Mouse (Mus musculus) C2C12 (cell line): ENCODE measurements around the gene Ugt1a9. TPM values are rescaled to one million over a fixed set of nuclear protein-coding genes. Genes with fewer than 3 reads are reported as not detected.

Source experiments
- H3K27me3 ChIP-seq: one replicate; pipeline ENCODE4 v1.6.1; 2011; ENCODE audit not compliant: control insufficient read depth, insufficient read depth, insufficient read length
- H3K36me3 ChIP-seq: one replicate; pipeline ENCODE4 v1.6.1; 2011; ENCODE audit not compliant: control insufficient read depth, insufficient read depth
- H3K4me3 ChIP-seq: one replicate; pipeline ENCODE4 v1.5.1; 2011; ENCODE audit warnings: mild to moderate bottlenecking, control low read depth; ENCODE audit not compliant: poor library complexity, insufficient read depth, severe bottlenecking
- H3K79me2 ChIP-seq: one replicate; pipeline ENCODE4 v1.6.1; 2011; ENCODE audit not compliant: control insufficient read depth, insufficient read depth
- H3K79me3 ChIP-seq: one replicate; pipeline ENCODE4 v1.6.1; 2011; ENCODE audit warnings: low read depth, control low read depth
- H3ac ChIP-seq: one replicate; pipeline ENCODE3; 2011; ENCODE audit warnings: low read depth; ENCODE audit not compliant: control insufficient read depth, insufficient read length
- CEBPB ChIP-seq: IDR thresholded peaks from one replicate; pipeline ENCODE4 v1.6.1; 2011; ENCODE audit warnings: low read depth, mild to moderate bottlenecking, control low read depth, moderate library complexity
- CTCF ChIP-seq: IDR thresholded peaks from one replicate; pipeline ENCODE4 v1.5.1; 2011; ENCODE audit not compliant: control insufficient read depth, insufficient read depth, insufficient read length
- FOSL1 ChIP-seq: IDR thresholded peaks from one replicate; pipeline ENCODE4 v1.8.0; 2011; ENCODE audit warnings: mild to moderate bottlenecking, low read length; ENCODE audit not compliant: poor library complexity, insufficient read depth, severe bottlenecking
- MAX ChIP-seq: IDR thresholded peaks from one replicate; pipeline ENCODE4 v1.6.1; 2011; ENCODE audit warnings: mild to moderate bottlenecking, control low read depth
- MYOD1 ChIP-seq: IDR thresholded peaks from one replicate; pipeline ENCODE4 v1.6.1; 2011; ENCODE audit warnings: low read depth; ENCODE audit not compliant: control insufficient read depth, insufficient read length
- MYOG ChIP-seq: IDR thresholded peaks from one replicate; pipeline ENCODE4 v1.6.1; 2011; ENCODE audit not compliant: control insufficient read depth, insufficient read length; ENCODE audit errors: extremely low read depth
- USF1 ChIP-seq: IDR thresholded peaks from one replicate; pipeline ENCODE4 v1.6.1; 2011; ENCODE audit warnings: low read depth, mild to moderate bottlenecking, control low read depth, moderate library complexity
- polyA plus RNA-seq: library from polyadenylated mRNA; unstranded; fragments of >200 nt; fragmentation: generic; extraction: Trizol; gene quantifications from one replicate; pipeline ENCODE4 v1.2.1, GENCODE M21; 2012; ENCODE audit warnings: missing spikeins

Ugt1a9 gene
- polyA plus RNA-seq, 1 experiment, result not detected

- H3K4me3 ChIP-seq, result no peak overlapping the region
- no peaks in the 10 kb centered on the region for H3K79me3 ChIP-seq
- TF ChIP-seq MYOD1 (no peak), FOSL1 (no peak), MAX (no peak), CEBPB (no peak), USF1 (no peak), MYOG (no peak), CTCF (no peak)
- H3ac ChIP-seq, result no peak overlapping the region
- peaks cover 43% of the 10 kb centered on the region for H3K27me3 ChIP-seq
- no peaks in the 10 kb centered on the region for H3K36me3 ChIP-seq
- no peaks in the 10 kb centered on the region for H3K79me2 ChIP-seq
Observed at GRCm38 (mm10) chr1:88231803-88232499, 161.4 kb downstream of the Ugt1a9 start.

GRCm38 (mm10) chr1:88232664-88233380, 162.2 kb downstream of the Ugt1a9 start:
- Histone ChIP-seq H3K4me3 (no peak overlapping the region), H3K79me3 (no peaks in the 10 kb centered on the region), H3ac (no peak overlapping the region), H3K79me2 (no peaks in the 10 kb centered on the region), H3K36me3 (no peaks in the 10 kb centered on the region), H3K27me3 (peaks cover 46% of the 10 kb centered on the region)
- TF ChIP-seq FOSL1 (no peak), CTCF (no peak), MAX (no peak), USF1 (no peak), MYOD1 (no peak), MYOG (no peak), CEBPB (no peak)

GRCm38 (mm10) chr1:88233421-88234247, 163.0 kb downstream of the Ugt1a9 start:
- Histone ChIP-seq H3K79me2 (no peaks in the 10 kb centered on the region), H3K27me3 (peaks cover 48% of the 10 kb centered on the region), H3K79me3 (no peaks in the 10 kb centered on the region), H3K36me3 (no peaks in the 10 kb centered on the region), H3K4me3 (no peak overlapping the region), H3ac (no peak overlapping the region)
- no peak for TF ChIP-seq CTCF
- no peak for TF ChIP-seq FOSL1
- no peak for TF ChIP-seq MYOG
- no peak for TF ChIP-seq USF1
- TF ChIP-seq MAX, result no peak
- TF ChIP-seq CEBPB, result no peak
- TF ChIP-seq MYOD1, result no peak

GRCm38 (mm10) chr1:88234248-88234610, 163.6 kb downstream of the Ugt1a9 start:
- Histone ChIP-seq H3K4me3 (no peak overlapping the region), H3K27me3 (peaks cover 54% of the 10 kb centered on the region), H3K79me3 (no peaks in the 10 kb centered on the region), H3K79me2 (no peaks in the 10 kb centered on the region), H3K36me3 (no peaks in the 10 kb centered on the region), H3ac (no peak overlapping the region)
- TF ChIP-seq MAX, result no peak
- no peak for TF ChIP-seq CTCF
- no peak for TF ChIP-seq MYOD1
- TF ChIP-seq CEBPB, result no peak
- no peak for TF ChIP-seq MYOG
- TF ChIP-seq FOSL1, result no peak
- no peak for TF ChIP-seq USF1

- Histone ChIP-seq H3K79me3 (no peaks in the 10 kb centered on the region), H3K27me3 (peaks cover 54% of the 10 kb centered on the region), H3K36me3 (no peaks in the 10 kb centered on the region), H3K4me3 (no peak overlapping the region), H3K79me2 (no peaks in the 10 kb centered on the region), H3ac (no peak overlapping the region)
- no peak for TF ChIP-seq CTCF
- no peak for TF ChIP-seq MYOD1
- no peak for TF ChIP-seq MYOG
- no peak for TF ChIP-seq USF1
- no peak for TF ChIP-seq CEBPB
Observed at GRCm38 (mm10) chr1:88234646-88235045, 164.0 kb downstream of the Ugt1a9 start.
